Mouse (Mus musculus): ENCODE measurements around the gene Kctd21. TPM values are rescaled to one million over a fixed set of nuclear protein-coding genes. Genes with fewer than 3 reads are reported as not detected.

Kctd21 gene
- total and polyA plus RNA-seq, 3 experiments = 0.23 to 1.2 TPM; not detected in 1

- no peaks in the 10 kb centered on the region for H3K9me3 ChIP-seq (replicated peaks; ENCODE audit: insufficient read depth, low read length)
- H3K27me3 ChIP-seq (ENCODE audit: control insufficient read depth in 1 of 2, insufficient read depth in 2 of 2, low read length in 2 of 2) = no peaks in the 10 kb centered on the region
- H3K4me1 ChIP-seq (ENCODE audit: control insufficient read depth in 1 of 2, insufficient read depth in 2 of 2, low read length in 2 of 2) = peaks cover 5 to 14% of the 10 kb centered on the region in 2 experiments
- H3K36me3 ChIP-seq (ENCODE audit: control insufficient read depth in 1 of 2, insufficient read depth in 2 of 2, low read length in 2 of 2) = peaks cover 6 to 10% of the 10 kb centered on the region in 2 experiments
- H3K79me2 ChIP-seq (ENCODE audit: control insufficient read depth, insufficient read depth, low read length, poor library complexity) = no peaks in the 10 kb centered on the region
- H3K9ac ChIP-seq (ENCODE audit: control insufficient read depth, low read depth, low read length, poor library complexity, severe bottlenecking) = no peak overlapping the region
- H3K27ac ChIP-seq (ENCODE audit: control insufficient read depth, low read depth, low read length) = no peak overlapping the region
- DNase-seq (ENCODE audit: low read depth, low spot score) = peak; percentile 64
- TF ChIP-seq CHD2 (IDR thresholded peaks at IDR 0.05; ENCODE audit: low read length) = no peak
- peak; percentile 65 for TF ChIP-seq GATA1 (IDR thresholded peaks at IDR 0.05; ENCODE audit: low read depth, low read length)
- peak; percentile 49; the same call in 1 of the 2 replicates for TF ChIP-seq RCOR1 (IDR thresholded peaks at IDR 0.05; ENCODE audit: low read depth, low read length)
- TF ChIP-seq EP300 (IDR thresholded peaks at IDR 0.05; ENCODE audit: low read depth in 1 of 2, low read length in 2 of 2) = peak in 1 of 2 experiments; percentile 56; a peak in 2 of 4 replicates
- TF ChIP-seq CHD1 (IDR thresholded peaks at IDR 0.05; ENCODE audit: low read depth, low read length) = no peak
- H3K4me3 ChIP-seq (ENCODE audit: control insufficient read depth in 1 of 2, insufficient read depth in 1 of 2, low read depth in 2 of 2, low read length in 2 of 2) = no peak overlapping the region
Measured at GRCm38 (mm10) chr7:97300914-97301313, 31.2 kb upstream of the Kctd21 start.

GRCm38 (mm10) chr7:97301321-97301720 lies 30.8 kb upstream of the Kctd21 start:
- H3K27ac ChIP-seq (ENCODE audit: control insufficient read depth, low read depth, low read length) = no peak overlapping the region
- H3K36me3 ChIP-seq (ENCODE audit: control insufficient read depth in 1 of 2, insufficient read depth in 2 of 2, low read length in 2 of 2) = peaks cover 6 to 10% of the 10 kb centered on the region in 2 experiments
- H3K9ac ChIP-seq (ENCODE audit: control insufficient read depth, low read depth, low read length, poor library complexity, severe bottlenecking) = no peak overlapping the region
- no peak for DNase-seq (ENCODE audit: low read depth, low spot score)
- H3K4me3 ChIP-seq (ENCODE audit: control insufficient read depth in 1 of 2, insufficient read depth in 1 of 2, low read depth in 2 of 2, low read length in 2 of 2) = no peak overlapping the region
- H3K9me3 ChIP-seq (replicated peaks; ENCODE audit: insufficient read depth, low read length) = no peaks in the 10 kb centered on the region
- no peak for TF ChIP-seq HCFC1 (IDR thresholded peaks at IDR 0.05; ENCODE audit: low read depth, low read length)
- H3K4me1 ChIP-seq (ENCODE audit: control insufficient read depth in 1 of 2, insufficient read depth in 2 of 2, low read length in 2 of 2) = peaks cover 5 to 14% of the 10 kb centered on the region in 2 experiments
- no peaks in the 10 kb centered on the region for H3K27me3 ChIP-seq (ENCODE audit: control insufficient read depth in 1 of 2, insufficient read depth in 2 of 2, low read length in 2 of 2)
- H3K79me2 ChIP-seq (ENCODE audit: control insufficient read depth, insufficient read depth, low read length, poor library complexity) = no peaks in the 10 kb centered on the region

- Histone ChIP-seq H3K36me3 (ENCODE audit: control insufficient read depth in 1 of 2, insufficient read depth in 2 of 2, low read length in 2 of 2) (peaks cover 6 to 10% of the 10 kb centered on the region in 2 experiments), H3K4me1 (ENCODE audit: control insufficient read depth in 1 of 2, insufficient read depth in 2 of 2, low read length in 2 of 2) (peaks cover 5 to 14% of the 10 kb centered on the region in 2 experiments), H3K9me3 (replicated peaks; ENCODE audit: insufficient read depth, low read length) (no peaks in the 10 kb centered on the region), H3K4me3 (ENCODE audit: control insufficient read depth in 1 of 2, insufficient read depth in 1 of 2, low read depth in 2 of 2, low read length in 2 of 2) (no peak overlapping the region), H3K27me3 (ENCODE audit: control insufficient read depth in 1 of 2, insufficient read depth in 2 of 2, low read length in 2 of 2) (no peaks in the 10 kb centered on the region), H3K79me2 (ENCODE audit: control insufficient read depth, insufficient read depth, low read length, poor library complexity) (no peaks in the 10 kb centered on the region), H3K27ac (ENCODE audit: control insufficient read depth, low read depth, low read length) (no peak overlapping the region), H3K9ac (ENCODE audit: control insufficient read depth, low read depth, low read length, poor library complexity, severe bottlenecking) (no peak overlapping the region)
- TF ChIP-seq KAT2A (conservative IDR thresholded peaks at IDR 0.05; ENCODE audit: low read depth, low read length) = no peak
- TF ChIP-seq POLR2AphosphoS5 (IDR thresholded peaks at IDR 0.05; ENCODE audit: borderline replicate concordance, low read depth, low read length) = no peak
- TF ChIP-seq CHD1 (IDR thresholded peaks at IDR 0.05; ENCODE audit: low read depth, low read length) = no peak
- no peak for TF ChIP-seq MYB (IDR thresholded peaks at IDR 0.05; ENCODE audit: low read depth, low read length)
- TF ChIP-seq USF2 (IDR thresholded peaks at IDR 0.05; ENCODE audit: borderline replicate concordance in 1 of 2, insufficient read depth in 1 of 2, low read depth in 1 of 2, low read length in 2 of 2) = no peak
- no peak for TF ChIP-seq CHD2 (IDR thresholded peaks at IDR 0.05; ENCODE audit: low read length)
- no peak for TF ChIP-seq USF1 (IDR thresholded peaks at IDR 0.05; ENCODE audit: low read depth, low read length)
- TF ChIP-seq SMC3 (IDR thresholded peaks at IDR 0.05; ENCODE audit: low read depth, low read length) = no peak
- no peak for DNase-seq (ENCODE audit: low read depth, low spot score)
Measured at GRCm38 (mm10) chr7:97302261-97302660, 29.9 kb upstream of the Kctd21 start.
